Mouse (Mus musculus) urinary bladder, postnatal 14 days (tissue): ENCODE data around the gene Lexm.

ENCODE experiments used
- DNase-seq: peaks from one replicate; pipeline ENCODE4 v3.0.0; 2021; ENCODE audit warnings: low spot score

Gene Lexm

GRCm38 (mm10) chr4:106624271-106624670 is 7.2 kb upstream of the Lexm start:
- DNase-seq: no peak

DNA sequence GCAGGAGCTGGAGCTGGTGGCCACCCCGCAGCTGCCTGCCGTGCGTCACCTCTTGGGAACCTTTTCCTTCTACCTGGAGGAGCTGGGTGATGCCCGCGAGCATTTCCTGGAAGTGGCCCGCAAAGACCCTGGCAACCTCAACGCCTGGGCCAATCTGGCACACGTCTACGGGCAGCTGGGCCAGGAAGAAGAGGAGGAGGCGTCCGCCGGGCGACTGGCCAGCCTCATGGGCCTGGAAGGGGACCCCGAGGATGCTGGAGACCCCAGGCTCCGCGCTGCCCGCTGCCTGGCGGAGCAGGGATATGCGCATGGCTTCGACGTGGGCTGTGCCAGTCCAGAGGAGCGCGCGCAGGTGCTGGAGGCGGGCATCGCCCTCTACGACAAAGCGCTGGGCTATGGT is 5.7 kb upstream of the Lexm start:
- DNase-seq: no peak

DNA sequence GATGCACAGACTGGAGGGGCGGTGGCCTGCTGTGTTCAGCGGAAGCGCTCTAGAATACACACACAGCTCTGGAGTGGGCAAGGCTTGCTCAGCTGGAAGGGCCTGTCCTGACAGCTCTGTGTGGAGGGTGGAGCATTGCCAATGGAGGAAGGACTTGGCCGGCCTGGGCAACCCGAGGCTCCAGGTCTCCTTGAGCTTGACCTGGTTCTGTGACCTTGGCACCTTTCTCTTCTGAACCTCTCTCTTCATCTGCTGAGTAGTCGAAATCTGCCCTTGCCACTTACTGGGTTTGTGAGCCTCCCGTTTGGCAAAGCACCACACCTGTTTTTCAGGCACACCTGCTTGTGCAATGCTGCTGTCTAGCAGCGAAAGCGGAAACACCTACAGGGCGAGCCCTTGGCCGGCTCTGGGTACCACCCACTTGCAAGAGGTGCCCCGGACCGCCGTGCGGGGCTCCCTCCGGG is 5.0 kb upstream of the Lexm start, which contains the start of gene Ttc22:
Gene Ttc22, plus strand, starts transcription at position 403 of the 464 bp plus-strand sequence.
- DNase-seq: peak; percentile 78

GRCm38 (mm10) chr4:106621428-106621827 is 4.4 kb upstream of the Lexm start:
- DNase-seq: no peak

- no peak for DNase-seq
These were observed 1.9 kb upstream of the Lexm start for GRCm38 (mm10) chr4:106618898-106619297.

DNA sequence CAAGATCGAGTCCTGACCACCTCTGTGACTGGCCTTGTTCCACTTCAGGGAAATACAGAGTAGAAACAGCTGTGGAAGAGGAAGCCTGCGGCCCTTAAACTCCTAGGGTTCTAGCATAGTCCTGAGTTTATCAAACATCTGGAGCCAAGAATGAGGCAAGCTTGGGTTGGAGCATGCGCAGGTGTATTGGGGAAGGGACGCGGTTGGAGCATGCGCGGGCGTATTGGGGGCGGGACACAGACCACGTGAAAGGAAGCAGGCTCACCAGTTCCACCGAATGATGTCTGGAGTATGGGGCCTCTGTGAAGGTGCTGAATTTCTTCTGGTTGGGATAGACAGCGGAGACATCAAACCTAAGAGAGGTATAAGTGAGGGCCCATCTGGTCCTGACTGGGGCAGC is 1.4 kb downstream of the Lexm start:
- DNase-seq: no peak

GRCm38 (mm10) chr4:106614881-106615280 is 2.2 kb downstream of the Lexm start:
- DNase-seq: no peak

DNA sequence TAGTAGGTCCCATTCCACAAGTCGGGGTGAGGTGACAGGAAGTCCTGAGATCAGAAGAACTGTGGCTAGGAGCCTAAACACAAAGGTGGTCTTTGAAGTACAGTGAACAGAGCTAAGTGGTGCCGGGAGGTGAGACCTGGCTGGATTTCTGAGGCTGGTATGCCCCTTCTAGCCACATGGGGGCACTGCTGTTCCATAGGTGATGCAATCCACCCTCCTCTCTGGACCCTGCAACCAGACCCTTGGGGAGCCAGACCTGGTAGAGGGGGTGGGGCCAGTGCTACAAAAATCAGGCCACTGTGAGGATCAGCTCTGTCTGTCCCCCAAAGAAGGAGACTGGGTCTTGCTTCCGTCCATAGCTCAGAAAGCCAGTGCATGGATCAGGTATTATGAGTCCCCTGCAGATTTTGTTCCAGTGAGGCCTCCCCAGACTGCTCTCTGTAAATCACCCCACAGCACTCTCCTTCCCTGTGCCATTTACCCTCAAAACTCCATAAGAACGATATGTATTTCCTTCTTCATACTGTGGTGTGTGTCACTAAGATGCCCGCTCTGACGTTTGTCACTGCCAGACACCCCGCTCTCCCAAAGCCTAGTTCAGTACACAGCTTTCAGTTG is 2.8 kb downstream of the Lexm start:
- DNase-seq: peak; percentile 64

DNA sequence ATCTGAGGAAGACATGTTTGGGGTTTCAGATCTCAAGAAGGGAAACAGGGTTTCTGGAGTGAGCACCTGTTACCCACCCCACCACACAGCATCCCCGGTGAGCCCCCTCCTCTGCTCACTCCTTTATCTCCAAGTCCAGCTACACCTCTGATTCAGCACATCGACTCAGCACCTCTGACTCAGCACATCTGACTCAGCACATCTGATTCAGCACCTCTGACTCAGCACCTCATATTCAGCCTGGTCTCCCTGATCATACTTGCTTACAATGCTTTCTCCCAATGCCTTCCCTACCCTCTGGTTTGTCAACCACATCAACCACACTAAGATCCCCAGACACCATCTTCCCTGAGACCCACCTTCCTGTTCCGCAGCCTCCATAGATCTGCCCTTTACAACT is 3.5 kb downstream of the Lexm start:
- no peak for DNase-seq

DNA sequence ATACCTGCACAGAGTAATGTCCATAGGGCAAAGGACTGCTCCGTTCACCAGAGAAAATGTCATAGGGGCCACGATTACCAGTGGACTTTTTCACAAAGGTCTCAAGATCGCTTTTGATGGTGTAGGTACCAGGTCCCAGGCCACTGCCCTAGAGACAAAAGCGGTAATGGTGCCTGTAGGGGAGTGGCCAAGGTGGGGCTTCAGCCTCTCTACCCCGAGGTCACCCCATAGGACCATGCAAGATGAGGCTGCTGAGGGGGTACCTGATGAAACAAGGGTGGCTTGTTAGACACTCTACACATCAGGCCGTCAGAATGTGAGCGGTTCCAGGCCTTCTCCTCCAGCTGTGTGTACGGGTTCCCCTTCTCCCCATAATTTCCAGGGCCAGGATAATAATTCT is 3.9 kb downstream of the Lexm start:
- DNase-seq: no peak

GRCm38 (mm10) chr4:106607905-106608304 is 9.1 kb downstream of the Lexm start:
- no peak for DNase-seq

- no peak for DNase-seq
These were observed 10.1 kb downstream of the Lexm start for GRCm38 (mm10) chr4:106606639-106607554.

DNA sequence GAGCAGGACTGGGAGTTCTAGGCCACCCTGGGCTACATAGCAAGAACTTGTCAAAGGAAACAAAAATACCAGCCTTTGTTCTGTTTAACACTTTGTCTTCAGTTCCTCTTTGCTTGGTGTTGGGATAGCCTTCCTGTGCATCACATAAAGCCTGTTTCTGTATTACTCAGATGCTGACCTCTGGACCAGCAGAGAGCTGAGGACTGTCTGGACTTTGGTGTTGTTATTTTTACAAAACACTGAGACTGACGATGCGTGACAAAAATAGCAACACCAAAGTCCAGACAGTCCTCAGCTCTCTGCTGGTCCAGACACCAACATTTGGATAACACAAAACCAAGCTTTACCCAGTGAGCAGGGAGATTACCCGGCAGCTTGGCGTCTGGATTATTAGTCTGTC is 16.3 kb downstream of the Lexm start:
- no peak for DNase-seq

DNA sequence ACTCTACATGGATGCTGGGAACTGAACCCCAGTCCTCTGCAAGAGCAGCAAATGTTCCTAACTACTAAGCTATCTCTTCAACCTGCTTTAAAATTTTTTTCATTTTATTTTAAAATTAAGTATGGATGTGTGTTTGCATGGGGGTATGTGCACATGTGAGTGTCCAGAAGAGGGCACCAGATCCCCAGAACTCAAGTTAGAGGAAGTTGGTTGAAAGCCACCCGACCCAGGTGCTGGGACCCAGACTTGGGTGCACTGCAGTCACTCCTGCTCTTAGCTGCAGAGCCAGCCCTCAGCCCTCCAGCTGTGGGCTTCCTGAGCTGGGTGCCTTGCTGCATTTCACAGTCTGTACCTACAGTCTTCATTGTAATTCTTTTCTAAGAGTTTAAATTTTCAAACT is 17.6 kb downstream of the Lexm start:
- DNase-seq: no peak

DNA sequence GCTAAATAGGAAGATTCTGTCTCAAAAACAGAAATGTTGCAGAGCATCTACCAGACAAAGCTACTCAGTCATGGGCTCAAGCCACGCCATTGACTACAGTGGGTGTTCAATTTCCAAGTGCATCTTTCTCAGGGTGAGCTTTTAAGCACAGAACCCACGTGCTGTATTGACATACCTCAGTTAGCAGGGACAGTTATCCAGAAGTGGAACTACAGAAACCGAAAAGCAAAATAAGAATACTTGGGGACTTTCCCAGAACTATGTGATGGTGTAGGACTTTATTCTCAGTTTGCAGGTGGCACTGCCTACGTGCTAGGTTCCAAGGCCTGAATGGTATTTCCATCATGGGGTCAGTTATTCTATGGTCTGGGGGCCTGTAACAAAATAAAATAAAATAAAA is 19.3 kb downstream of the Lexm start:
- DNase-seq: no peak

GRCm38 (mm10) chr4:106597055-106597454 is 20.0 kb downstream of the Lexm start:
- DNase-seq: no peak

DNA sequence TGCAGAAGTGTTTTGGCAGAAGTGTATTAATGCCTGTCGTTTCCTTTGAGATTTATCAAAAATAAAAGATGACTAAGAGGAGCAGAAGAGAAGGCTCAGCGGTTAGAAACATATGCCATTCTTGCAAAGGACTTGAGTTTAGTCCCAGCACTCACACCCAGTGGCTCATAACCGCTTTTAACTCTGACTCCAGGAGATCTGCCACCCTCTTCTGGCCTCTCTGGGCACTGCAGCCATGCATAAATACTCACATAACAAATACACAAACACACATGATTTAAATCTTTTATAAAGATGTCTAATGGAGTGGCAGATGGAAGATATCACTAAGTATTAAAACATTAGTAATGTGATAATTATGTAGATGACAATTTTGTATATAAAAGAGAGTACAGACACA is 20.8 kb downstream of the Lexm start:
- DNase-seq: no peak

DNA sequence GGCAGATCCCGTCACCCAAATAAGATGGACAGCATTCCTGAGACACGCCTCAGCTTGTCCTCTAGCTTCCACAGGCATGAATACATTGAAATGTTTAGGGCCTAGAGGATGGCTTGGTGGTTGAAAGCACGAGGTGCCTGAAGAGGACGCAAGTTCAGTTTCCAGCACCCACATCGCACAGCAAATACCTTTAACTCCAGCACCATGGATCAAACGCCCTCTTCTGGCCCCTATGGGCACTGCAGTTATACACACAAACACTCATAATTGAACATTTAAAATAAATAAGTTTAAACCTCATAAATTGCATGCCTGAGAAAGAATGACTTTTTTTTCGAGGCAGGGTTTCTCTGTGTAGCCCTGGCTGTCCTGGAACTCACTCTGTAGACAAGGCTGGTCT is 23.4 kb downstream of the Lexm start:
- peak; percentile 24 for DNase-seq

DNA sequence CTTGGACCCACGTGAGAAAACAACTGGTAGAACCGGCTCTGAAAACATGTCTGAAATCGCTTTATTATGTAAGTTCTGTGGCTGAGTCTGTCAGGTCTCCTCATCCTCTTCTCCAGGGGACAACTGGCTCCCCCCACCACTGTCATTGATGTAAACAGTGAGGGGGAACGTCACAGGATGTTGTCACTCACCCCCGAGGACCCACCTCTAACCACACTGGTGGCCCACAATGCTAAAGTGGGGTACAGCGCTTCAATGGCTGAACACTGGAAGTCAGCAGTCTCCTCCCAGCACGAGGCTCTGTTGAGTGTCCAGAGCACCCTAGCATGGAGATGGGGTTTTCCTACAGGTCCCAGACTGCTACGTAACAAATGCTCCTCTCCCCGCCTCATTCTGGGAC is 26.2 kb downstream of the Lexm start:
- no peak for DNase-seq

GRCm38 (mm10) chr4:106590142-106590541 is 26.9 kb downstream of the Lexm start:
- DNase-seq: peak; percentile 61

GRCm38 (mm10) chr4:106587075-106587474 is 30.0 kb downstream of the Lexm start:
- DNase-seq: no peak

DNA sequence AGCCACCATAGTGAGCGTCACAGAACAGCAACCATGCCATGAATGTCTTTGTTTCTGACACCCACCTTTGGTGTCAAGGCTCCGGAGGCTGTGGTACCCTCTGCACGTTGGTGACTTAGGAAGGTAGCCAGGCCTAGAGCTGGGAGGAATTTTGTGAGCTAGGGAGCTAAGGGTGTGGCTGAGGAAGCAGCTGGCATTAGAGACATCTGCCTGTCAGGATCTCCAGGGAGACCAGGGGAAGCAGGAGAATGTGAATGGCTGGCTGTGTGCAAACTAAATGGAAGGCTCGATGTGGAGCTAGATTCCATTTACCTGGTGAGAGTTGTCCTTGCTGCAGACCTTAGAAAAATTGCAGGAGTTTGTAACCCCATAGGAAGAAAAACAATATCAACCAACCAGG is 32.4 kb downstream of the Lexm start:
- DNase-seq: no peak

DNA sequence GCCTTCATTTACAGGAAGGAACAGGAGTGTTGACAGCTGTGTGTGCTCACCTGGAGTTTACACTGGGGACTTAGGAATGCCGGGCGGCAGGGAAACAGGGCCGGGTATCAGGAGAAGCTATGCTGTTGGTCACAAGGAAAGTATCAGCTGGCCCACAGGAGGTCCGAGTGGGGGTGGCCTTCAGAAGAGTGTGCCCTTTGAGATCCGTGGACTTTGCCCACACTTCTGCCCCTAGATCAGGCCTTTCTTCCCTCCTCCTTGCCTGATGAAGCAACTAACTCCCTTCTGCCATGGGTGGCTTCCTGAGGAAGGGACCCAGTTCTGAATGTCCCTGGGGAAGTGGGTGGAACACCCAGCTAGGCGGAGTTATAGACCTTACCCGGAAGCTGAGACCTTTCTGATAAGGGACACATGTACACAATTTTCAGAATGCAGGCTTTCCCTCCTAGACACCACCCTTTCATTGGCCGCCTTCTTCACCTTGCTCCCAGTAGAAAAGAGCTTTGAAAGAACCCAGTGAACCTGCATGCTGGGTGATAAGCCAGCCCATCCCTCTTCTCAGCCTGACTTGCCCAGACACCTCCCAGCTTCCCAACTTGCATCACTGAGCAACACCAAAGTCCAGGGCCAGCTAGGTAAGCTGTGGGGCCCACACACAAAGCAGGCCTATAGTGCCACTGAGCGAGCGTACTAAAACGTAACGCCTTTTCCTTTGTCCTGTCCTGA is 34.5 kb downstream of the Lexm start:
- DNase-seq: peak; percentile 46
